Mouse (Mus musculus): ENCODE data around the gene Usf2.

Usf2 gene

DNA sequence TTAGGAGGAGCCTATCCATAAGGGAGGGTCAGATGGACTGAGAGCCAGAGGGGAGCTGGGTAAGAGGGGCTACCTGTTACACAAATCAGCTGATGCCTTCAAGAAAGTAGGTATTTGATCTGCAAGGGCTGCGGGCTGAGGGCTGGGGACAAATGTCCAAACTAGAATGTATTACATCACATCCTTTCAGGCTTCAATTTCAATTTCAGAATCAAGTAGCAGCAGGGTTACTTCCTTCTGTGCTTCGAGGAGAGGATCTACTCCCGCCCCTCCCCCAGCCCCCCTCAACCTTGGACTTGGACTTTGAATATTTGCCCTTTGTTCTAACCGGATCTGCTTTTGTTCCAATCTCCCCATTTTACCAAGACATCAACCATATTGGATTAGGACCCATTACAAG lies 39.4 kb downstream of the Usf2 start:
- no peak for DNase-seq (ENCODE audit: low spot score)

DNA sequence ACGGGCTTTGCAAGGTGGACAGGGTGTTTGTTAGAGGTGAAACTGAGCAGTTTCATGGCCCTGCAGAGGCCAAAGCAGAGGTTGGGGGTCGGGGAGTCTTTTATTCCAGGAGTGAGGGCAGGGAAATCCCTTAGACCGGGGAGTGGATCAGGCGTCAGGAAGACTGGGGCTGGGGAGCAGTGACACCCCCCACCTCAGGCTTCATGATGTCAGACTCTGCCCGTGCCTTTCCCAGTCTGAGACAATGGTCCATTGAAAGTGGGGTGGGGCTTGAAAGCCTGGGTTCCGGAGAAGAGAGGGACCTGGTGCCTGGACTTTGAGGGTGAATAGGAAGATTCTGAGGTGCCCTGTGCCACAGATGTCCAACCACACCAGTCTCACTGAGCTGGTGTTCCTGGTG lies 39.9 kb downstream of the Usf2 start:
- DNase-seq (ENCODE audit: low spot score): no peak

DNA sequence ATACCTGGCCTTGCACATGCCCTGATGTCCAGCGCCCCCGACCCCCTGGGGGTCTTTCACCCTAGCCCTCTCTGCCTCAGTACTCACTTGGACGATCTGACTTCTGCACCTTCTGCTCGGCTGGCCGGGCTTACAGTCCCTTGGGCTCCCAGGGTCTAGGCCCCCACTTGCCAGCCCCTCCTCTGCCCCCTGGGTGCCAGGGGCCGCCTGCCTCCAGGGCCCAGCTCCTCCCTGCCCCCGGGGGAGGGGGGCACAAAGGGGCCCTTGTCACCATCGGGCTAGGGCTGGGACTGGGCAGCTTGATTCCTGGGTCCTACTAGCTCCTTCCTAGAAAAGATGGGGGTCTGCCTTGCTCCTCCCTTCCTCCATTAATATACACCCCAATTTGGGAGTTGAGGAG lies 41.9 kb downstream of the Usf2 start, which contains the start of gene Mag:
TSS of gene Mag (minus strand) at position 142 of the 400 bp plus-strand sequence.
- DNase-seq (ENCODE audit: low spot score): no peak

GRCm38 (mm10) chr7:30909773-30910172 lies 46.8 kb downstream of the Usf2 start:
- no peak for DNase-seq (ENCODE audit: low spot score)

GRCm38 (mm10) chr7:30908992-30909431 lies 47.6 kb downstream of the Usf2 start:
- DNase-seq (ENCODE audit: low spot score): no peak

DNA sequence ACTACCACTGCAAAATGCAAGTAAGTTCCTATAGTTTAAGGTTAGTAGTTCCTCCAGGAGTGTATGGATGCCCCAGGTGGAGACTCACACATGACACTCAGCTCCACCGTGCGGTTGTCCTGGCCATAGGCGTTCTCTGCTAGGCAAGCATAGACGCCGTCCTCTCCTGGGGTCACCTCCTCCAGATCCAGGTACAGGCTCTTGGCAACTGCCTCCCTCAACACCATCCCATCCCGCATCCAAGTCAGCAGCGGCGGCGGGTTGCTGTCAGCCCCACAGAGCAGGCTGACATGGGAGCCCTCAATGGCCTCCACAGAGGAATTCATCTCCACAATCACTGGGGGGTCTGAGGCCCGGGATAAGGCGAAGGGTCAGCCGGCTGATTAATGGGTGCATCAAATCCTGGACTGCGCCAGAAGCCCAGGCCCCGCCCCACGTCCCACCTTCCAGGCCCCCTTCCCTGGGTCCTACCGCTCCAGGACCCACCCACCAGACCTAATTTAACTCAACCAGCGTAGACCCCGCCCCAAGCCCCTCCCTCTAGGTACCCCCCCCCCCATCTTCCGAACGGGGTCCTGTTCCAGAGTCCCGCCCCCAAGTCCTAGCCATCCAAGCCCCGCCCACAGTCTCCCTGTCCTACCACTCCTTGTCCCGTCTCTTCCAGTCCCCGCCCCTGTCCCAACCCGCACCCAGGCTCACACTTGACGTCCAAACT lies 48.2 kb downstream of the Usf2 start:
- no peak for DNase-seq (ENCODE audit: low spot score)

DNA sequence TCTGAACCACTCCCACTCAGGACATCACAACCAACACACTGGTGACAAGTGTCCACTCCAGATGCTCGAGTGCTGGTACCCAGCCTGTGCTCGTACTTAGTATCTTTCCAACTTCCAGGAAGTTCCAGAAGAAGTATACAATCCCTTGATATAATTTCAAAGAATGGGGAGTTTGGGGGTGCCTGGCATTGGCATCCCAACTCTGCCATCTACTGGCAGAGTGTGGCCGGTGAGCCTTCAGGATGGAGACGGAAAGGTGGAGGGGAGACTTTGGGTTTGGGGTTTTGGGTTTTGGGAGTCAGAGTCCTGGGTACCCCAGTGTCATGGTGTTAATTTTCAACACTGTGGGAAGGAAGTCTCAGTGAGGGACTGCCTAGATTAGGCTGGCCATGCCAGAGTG lies 52.6 kb downstream of the Usf2 start:
- no peak for DNase-seq (ENCODE audit: low spot score)
